Mouse (Mus musculus): ENCODE measurements around the gene Atxn1. TPM values are rescaled to one million over a fixed set of nuclear protein-coding genes. Genes with fewer than 3 reads are reported as not detected.
A peak's percentile ranks its signal among the peaks of the same experiment; 100 is the strongest.

Atxn1 gene
- total RNA-seq, 2 experiments from 2014 or later = 126 to 156 TPM

- no peak for DNase-seq
Measured at GRCm38 (mm10) chr13:45622871-45623546, 341.8 kb downstream of the Atxn1 start.

- DNase-seq = no peak
Measured at GRCm38 (mm10) chr13:45620687-45621086, 344.1 kb downstream of the Atxn1 start.

GRCm38 (mm10) chr13:45620281-45620680, 344.5 kb downstream of the Atxn1 start:
- DNase-seq = no peak

GRCm38 (mm10) chr13:45617988-45618387, 346.8 kb downstream of the Atxn1 start:
- no peak for DNase-seq

GRCm38 (mm10) chr13:45614762-45615161, 350.0 kb downstream of the Atxn1 start:
- peak in 1 of 2 experiments; percentile 23 for DNase-seq

- DNase-seq = no peak
Measured at GRCm38 (mm10) chr13:45613346-45613745, 351.5 kb downstream of the Atxn1 start.

GRCm38 (mm10) chr13:45611554-45611953, 353.3 kb downstream of the Atxn1 start:
- no peak for DNase-seq

- DNase-seq = no peak
Measured at GRCm38 (mm10) chr13:45609461-45609860, 355.3 kb downstream of the Atxn1 start.

GRCm38 (mm10) chr13:45608593-45608992, 356.2 kb downstream of the Atxn1 start:
- DNase-seq = no peak

GRCm38 (mm10) chr13:45607946-45608345, 356.9 kb downstream of the Atxn1 start:
- peak; percentile 33 to 34 for DNase-seq

GRCm38 (mm10) chr13:45603636-45604035, 361.2 kb downstream of the Atxn1 start:
- DNase-seq = no peak

- no peak for DNase-seq
Measured at GRCm38 (mm10) chr13:45600443-45600842, 364.4 kb downstream of the Atxn1 start.

GRCm38 (mm10) chr13:45599831-45600230, 365.0 kb downstream of the Atxn1 start:
- DNase-seq = no peak

- DNase-seq = no peak
Measured at GRCm38 (mm10) chr13:45595416-45595815, 369.4 kb downstream of the Atxn1 start.

- no peak for DNase-seq
Measured at GRCm38 (mm10) chr13:45593914-45594313, 370.9 kb downstream of the Atxn1 start.

- DNase-seq = no peak
Measured at GRCm38 (mm10) chr13:45590898-45591297, 373.9 kb downstream of the Atxn1 start.

GRCm38 (mm10) chr13:45583061-45583460, 381.7 kb downstream of the Atxn1 start:
- DNase-seq = no peak

GRCm38 (mm10) chr13:45582294-45582693, 382.5 kb downstream of the Atxn1 start:
- DNase-seq = no peak

- DNase-seq = no peak
Measured at GRCm38 (mm10) chr13:45579751-45580150, 385.1 kb downstream of the Atxn1 start.

GRCm38 (mm10) chr13:45577784-45578183, 387.0 kb downstream of the Atxn1 start:
- no peak for DNase-seq

- no peak for DNase-seq
Measured at GRCm38 (mm10) chr13:45577366-45577765, 387.4 kb downstream of the Atxn1 start.

GRCm38 (mm10) chr13:45576185-45576584, 388.6 kb downstream of the Atxn1 start:
- DNase-seq = no peak

- DNase-seq = peak in 1 of 2 experiments; percentile 53
Measured at GRCm38 (mm10) chr13:45572768-45573167, 392.0 kb downstream of the Atxn1 start.

GRCm38 (mm10) chr13:45571795-45572262, 393.0 kb downstream of the Atxn1 start:
- peak; percentile 80 to 84 for DNase-seq

- no peak for DNase-seq
Measured at GRCm38 (mm10) chr13:45569932-45570331, 394.9 kb downstream of the Atxn1 start.
